Mouse (Mus musculus): ENCODE data around the gene Nrip3. TPM values are rescaled to one million over a fixed set of nuclear protein-coding genes. Genes with fewer than 3 reads are reported as not detected.

Gene Nrip3
- 100 to 1,000 TPM; 199 to 233 (median 214) TPM for total RNA-seq (2022)

DNA sequence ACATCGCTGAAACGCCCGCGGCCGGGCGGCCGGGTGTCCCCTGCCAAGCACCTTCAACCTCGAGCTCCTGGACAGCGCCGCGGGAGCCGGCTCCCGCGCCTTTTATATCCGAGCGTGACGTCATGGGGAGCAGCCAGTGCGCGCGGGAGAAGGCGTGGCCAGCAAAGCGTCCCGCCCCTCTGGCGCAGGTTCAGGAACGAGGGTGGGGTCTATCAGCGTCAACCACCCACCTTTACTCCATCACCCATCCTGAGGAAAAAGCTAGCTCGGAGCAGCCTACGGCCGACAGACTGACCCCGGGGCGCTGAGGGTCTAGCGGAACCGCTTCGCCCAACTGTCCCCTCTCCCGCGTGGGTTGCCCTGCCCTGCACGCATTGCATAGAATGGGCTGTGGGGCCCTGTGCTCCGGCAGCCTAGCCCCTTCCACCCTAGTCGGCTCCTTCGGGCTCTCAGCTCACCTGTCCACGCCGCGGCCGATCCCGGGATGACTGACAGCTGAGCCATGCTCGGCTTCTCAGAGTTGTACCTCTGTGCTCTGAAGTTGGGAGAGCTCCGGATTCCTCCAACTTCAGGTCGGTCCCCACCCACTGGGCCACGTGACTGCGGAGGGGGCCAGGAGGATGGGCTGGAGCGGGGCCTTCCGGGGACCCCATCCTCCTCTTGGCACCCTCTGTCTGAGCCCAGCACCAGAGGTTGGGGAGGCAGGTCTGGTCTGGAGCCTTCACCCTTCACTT, at the start of gene Nrip3:
TSS of gene Nrip3 (minus strand) at position 556 of the 734 bp plus-strand sequence.
- DNase-seq (ENCODE audit: low spot score in 2 of 2): peak; percentile 64 to 65

DNA sequence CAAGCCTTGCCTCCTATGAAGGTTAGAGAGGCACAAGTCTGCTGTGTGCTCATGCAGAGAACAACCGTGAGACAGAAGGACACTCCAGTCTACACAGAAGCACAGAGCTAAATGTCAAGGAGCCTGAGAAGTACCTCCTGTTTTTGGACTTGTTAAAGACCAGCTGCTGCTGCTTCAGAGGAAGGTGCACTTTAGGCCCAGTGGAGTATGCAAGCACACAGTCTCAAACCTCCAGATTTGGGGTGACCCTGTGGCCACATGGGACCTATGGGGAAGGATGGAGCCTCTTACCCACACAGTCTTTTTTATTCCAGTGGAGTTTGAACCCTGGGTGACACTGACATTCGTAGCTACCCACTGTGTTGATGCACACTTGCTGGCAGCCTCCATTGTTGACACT, 49.6 kb upstream of the Nrip3 start:
- DNase-seq (ENCODE audit: low spot score in 2 of 2): no peak

DNA sequence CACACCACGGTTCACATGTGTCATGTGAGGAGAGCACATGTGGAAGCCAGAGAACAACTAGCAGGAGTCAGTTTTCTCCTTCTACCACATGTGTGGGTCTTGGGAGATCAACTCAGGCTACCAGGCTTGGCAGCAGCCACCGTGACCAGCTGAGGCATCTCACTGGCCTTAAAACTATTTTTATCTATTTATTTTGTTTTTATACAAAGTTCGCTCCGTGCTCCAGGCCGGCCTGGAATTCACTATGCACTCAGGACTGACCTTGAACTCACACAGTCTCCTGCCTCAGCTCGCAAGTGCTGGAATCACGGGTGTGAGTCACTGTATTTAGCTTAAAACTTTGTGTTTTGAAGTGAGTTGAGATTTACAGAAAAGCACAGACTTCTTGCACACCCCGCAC, 45.1 kb upstream of the Nrip3 start:
- DNase-seq (ENCODE audit: low spot score in 2 of 2): no peak

DNA sequence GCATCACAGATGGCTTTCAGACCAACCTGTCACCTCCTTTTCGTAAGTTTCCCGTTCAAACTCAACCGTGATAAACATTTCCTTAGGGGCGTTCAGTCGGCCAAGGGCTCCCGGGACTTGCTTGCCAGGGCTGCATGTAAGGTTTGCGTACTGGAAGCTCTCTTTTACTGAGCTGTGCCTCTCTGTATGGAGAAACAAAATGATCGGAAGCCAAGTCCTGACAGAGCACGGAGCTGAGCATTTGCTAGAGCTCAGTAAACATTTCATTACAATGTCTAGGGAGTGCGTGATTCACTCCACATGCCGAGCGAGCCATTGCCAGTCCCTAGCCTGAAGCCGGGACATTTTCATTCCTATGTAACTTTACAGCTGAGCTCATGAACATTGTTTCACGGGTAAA, 43.5 kb upstream of the Nrip3 start:
- DNase-seq (ENCODE audit: low spot score in 2 of 2): peak in 1 of 2 experiments; percentile 24

DNA sequence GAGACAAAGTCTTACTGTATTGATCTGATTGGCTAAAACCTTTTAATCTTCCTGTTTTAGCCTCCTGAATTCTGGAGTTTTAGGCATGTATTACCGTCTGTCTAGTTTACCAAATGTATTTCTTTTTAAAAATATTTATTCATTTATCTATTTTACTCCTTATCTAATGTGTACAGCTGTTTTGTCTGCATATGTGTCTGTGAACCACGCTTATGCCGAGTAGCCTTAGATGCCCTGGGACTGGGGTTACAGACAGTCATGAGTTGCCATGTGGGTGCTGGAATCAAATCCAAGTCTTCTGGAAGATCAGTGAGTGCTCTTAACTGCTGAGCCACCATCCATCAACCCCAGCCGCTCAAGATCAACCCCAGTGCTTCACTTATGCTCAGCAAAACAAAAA, 36.8 kb upstream of the Nrip3 start:
- no peak for DNase-seq (ENCODE audit: low spot score in 2 of 2)

DNA sequence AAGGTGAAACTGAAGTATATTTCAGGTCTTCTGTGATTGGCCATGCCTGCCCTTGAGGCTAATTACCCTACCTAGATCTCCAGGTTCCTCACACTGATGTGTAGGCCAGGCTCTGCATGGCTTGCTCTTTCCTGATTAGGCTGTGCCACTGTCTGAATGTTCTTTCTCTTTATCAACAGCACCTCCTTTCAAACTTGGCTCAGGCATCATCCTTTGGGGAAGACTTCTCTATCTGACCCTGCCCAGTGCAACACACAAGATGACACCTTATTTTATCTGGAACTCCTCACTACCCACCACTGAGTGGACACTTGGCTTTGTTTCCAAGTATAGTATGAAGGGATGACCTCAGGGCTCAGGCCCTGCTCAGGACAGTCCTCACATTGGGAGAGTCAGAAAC, 36.1 kb upstream of the Nrip3 start:
- DNase-seq (ENCODE audit: low spot score in 2 of 2): no peak

DNA sequence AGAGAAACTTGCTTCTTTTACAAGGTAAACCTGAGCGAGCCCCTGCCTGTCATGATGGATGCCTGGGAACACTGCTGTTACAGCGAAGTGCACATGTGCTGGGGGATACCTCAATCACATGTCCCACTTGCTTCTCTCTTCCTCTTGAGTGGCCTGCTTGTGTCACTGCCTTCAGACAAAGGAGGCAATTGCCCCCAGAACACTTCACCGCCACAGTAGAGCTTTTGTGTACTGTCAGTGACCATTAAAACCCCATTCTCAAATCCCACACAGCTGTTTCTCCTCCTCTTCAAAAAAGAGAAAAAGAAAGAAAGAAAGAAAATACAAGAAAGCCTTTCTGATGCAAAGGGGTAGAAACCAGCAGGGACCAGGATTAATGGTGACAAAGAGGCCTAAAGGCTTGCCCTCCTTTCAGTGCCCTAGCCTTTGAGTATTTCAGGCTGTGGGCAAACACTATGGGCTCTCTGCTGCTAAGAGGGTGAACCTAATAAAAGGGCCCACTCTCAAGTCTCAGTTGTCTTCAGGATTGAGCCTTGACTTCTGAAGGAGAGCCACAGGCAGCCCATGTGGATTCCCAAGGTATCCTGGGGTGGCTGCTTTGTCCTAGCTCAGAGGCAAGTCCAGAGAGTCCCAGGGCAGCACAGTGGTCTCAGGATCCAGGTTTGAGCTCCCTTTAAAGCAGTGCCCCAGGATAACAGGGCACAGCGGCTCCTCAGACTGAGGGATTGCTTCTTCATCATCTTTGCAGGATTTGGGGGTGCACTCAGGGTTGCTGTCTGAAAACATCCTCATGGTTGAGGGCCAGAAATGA, 31.7 kb upstream of the Nrip3 start:
- DNase-seq (ENCODE audit: low spot score in 2 of 2): no peak

DNA sequence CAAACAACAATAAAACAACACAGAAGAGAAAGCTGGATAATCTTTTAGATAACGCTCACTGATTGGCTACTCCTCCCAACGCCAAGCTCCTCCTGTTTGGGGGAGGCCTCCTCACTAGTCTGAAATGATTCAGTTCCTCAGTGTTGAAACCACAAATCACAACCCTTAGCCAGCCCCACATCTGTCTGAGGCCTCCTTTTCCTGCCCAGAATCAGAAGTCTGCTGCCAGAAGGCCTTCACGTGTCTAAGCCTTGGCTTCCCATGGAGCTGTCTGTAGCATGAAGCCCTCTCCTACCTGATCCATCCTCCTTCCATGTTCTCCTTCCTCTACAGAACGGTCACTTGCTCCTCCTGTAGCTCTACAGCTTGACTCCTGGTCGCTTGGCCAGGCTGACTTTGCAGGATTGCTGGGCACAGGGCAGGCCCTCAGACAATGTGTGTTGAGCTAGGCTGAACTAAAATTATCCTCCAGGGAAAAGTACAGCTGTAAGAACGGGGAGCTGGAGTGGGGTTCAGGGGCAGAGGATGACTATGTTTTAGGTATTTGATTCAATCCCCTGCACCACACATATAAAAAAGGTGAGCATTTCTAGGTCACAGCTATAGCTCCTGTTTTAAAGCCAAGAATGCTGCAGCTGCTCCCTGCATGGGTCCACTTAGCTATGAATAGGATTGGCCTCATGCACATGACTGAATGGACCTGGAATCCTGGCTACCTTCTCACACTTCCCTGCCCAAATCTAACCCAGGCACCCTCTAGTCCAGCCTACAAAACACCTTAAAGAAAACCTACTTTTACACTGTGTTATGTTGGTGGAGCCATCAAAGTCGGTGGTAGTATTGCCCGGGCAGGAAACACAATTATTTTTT, 26.0 kb upstream of the Nrip3 start:
- DNase-seq (ENCODE audit: low spot score in 2 of 2): no peak

DNA sequence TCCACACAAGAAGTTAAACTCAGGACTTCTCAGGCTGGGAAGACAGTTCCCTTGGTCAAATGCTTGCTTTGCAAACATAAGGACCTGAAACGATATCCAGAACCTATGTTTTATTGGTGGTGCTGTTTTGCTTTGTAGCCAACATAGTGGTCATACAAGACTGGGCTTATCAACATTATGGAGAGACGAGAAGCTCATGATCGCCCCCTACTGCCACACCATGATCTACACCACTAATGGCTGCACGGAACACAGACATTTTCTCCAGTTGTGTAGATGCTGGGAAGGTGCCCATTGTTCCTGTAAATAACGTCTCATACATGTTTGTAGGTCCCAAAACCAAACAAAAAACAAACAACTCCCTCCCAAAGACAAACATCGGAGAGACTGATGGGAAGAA, 23.0 kb upstream of the Nrip3 start:
- DNase-seq (ENCODE audit: low spot score in 2 of 2): no peak

DNA sequence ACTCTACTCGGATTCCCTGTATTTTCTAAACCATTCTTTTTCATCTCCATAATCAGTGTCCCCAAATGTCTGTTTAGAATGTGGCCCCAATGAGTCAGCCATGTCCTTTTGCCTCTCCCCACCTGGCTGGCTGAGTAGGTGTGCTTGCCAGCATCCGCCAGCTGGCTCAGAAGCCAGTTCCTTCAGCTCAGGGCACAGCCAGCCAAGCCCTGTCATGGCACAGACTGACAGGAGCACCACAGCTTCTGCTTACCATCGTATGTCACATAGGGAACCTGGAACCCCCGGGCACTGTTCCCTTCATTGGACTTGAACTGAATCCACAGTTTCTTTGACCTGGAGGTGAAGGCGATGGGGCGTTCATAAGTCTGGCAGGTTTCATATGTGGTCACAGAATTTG, 22.5 kb upstream of the Nrip3 start:
- DNase-seq (ENCODE audit: low spot score in 2 of 2): no peak

DNA sequence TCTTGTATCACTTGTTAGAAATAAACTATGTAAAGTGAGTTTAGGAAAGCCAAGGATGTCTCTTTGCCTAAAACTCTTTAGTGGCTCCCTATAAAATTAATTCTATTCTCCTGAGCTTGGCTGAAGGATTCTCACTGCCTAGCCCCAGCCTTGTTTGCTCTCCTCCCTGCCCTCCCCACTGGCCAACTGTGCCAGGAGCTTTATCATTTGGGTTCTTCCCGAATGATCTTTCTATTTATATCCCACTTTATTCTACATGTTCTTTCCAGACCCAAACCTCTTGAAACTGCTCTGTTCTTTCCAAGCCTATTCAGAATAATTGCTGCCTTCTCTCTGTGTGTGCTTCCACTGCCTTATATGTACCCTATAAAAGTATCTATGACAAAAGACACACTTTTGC, 21.7 kb upstream of the Nrip3 start:
- DNase-seq (ENCODE audit: low spot score in 2 of 2): no peak

DNA sequence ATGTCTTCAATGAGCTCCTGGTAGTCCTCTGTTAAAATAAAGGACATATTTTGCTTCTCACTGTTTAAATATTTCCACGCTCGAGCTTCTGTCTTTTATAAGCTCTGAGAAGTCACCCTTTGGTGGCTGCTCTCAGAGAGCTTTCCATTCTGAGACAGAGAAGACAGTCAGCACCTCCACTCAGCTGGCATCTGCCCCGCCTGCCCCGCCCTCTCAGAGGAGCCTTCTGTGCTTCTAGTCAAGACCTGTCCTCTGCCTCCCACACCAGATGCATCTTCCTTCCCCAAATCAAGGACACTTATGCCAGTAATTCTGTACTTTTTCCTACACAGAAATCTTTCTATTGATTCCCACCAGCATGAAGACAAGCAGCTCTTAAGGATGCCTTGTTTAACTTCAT, 18.8 kb upstream of the Nrip3 start:
- peak in 1 of 2 experiments; percentile 29 for DNase-seq (ENCODE audit: low spot score in 2 of 2)

DNA sequence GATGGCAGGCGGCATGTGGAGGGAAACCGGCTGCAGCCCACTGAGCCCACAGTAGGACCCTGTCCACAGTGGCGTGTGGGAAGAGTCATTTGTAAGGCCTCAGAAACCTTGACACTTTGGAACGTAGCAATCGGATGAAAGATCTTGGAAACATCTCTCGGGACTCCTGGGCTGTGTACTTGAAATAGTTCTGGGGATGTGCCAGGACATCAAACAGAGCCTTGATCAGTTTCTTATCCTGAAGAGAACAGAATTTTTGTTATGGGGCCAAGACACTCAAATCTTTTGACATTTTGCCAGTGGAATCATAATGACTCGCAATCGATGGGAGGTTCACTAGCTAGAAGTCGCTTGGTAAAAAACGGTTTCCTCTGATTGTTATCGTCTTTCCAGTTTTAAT, 17.3 kb upstream of the Nrip3 start:
- DNase-seq (ENCODE audit: low spot score in 2 of 2): no peak

DNA sequence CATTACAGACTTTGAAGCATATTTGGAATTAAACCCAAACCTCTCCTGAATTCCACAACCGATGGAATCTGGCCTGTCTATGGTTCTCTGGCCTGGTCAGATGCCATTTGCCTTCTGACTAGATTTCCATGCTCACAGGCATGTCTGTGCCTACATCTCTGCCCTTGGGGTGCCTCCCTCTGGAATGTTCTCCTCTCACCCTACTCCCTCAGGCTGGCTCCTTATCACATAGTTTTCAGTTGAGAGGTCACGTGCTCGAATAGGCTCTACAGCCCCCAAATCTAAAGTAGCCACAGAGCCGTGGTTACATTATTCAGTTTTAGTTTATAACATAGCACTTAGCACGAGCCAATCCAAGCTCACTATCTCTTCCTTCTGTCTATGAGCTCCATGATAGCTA, 13.7 kb upstream of the Nrip3 start:
- DNase-seq (ENCODE audit: low spot score in 2 of 2): no peak

DNA sequence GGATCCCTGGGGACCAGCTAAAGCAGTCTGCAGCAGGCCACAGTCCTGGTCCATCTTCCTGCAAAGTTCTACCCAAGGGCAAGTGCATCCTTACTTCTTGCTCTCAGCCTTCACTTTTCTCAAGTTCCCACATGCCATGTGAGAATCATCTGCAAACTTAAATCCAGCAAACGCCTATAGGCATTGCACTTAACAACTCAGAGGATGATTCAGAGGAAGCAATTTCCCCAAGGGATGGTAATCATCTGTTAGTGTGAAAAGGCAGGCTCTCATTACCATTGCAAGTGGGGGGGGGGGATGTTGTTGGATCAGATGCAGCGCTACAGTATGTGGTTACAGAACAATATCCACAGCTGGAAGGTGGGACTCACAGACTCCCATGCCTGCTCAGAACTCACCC, 12.7 kb upstream of the Nrip3 start:
- DNase-seq (ENCODE audit: low spot score in 2 of 2): no peak

DNA sequence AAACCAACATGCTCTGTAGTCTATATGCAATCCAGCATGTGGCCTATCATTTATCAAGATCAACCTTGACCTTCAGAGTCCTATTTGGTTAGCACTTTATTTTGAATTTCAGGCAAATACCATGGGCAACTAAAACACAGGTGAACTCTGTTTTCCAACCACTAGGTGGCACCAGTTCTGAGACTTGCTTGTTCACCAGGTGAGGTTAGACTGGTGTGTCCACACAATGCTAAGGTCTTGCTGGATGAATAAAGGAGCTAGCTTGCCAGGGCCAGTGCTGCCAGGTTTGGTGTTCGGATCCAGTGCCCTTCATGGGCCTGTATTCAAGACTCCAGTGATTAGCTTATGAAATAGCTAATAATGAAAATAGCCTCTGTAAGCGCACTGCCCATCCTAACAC, 10.9 kb upstream of the Nrip3 start:
- DNase-seq (ENCODE audit: low spot score in 2 of 2): peak; percentile 26 to 54

DNA sequence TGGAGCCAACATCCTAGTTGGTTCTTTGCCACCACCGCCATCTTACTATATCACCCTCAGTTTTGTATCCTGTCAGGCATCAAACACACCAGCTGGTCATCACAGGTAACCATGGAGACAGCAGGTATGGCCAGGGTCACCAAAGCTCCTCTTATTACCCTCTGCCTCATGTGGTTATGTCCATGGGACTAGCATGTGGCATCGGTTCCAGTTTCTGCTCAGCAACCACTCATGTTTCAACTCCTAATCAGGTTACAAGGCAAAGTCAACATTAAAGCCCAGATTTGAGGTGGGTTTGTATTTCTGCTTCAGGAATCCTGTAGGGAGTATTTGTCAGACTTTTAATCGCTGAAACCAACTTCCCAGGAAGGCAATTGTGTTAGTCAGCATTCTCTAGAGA, 9.0 kb upstream of the Nrip3 start:
- no peak for DNase-seq (ENCODE audit: low spot score in 2 of 2)

DNA sequence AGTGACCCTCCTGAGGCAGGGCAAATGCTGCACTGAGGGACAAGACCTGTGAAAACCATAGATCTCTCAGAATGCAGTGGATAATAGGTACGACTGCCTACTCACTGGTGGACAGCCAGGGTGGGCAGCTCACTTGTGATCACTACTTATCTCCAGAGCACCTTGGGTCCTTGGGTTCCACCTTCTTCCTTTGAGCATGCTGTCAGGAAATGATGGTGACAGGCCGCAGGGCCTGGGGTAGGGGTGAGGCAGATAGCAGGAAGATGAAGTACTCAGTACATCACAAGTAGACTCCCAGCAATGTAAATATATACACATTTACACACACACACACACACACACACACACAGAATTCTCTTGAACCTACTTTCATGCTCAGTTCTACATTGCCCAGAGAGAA, 6.0 kb upstream of the Nrip3 start:
- no peak for DNase-seq (ENCODE audit: low spot score in 2 of 2)

DNA sequence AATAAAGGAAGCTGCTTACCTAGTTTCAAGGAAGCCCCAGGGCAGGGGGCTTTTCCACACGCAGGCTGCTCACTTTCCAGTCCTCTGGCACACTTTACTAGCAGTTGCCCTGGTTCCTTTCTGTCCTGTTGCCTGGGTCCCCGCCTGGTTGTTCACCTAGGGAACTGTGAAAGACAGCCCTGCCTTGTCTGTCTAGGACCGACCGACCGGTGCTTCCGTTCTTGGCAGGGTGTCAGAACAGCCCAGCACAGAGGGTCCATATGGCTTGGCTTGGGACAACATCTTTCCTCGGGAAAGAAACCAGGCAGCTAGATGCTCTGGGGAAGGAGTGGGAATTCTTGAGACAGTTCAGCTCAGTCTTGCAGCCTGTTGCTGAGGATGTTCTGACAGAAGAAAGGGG, 1.5 kb upstream of the Nrip3 start:
- no peak for DNase-seq (ENCODE audit: low spot score in 2 of 2)

DNA sequence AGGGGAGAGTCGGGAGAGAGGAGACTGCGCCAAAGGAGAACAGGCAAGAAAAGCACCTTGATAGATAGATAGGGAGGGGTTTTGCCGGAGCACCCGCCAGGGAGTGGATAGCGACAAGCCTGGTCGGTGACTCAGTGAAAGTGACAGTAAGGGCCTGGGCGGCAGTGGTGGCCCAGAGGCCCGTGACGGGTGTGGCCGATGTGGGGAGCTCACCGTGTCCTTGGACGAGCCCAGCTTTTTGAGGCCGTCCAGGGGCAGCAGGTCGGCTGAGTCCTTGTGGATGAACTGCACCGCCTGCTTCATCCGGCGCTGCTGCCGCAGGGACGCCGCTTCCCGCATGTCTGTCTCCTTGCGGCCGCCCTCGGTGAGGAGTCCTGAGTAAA, 747 bp downstream of the Nrip3 start:
- no peak for DNase-seq (ENCODE audit: low spot score in 2 of 2)

DNA sequence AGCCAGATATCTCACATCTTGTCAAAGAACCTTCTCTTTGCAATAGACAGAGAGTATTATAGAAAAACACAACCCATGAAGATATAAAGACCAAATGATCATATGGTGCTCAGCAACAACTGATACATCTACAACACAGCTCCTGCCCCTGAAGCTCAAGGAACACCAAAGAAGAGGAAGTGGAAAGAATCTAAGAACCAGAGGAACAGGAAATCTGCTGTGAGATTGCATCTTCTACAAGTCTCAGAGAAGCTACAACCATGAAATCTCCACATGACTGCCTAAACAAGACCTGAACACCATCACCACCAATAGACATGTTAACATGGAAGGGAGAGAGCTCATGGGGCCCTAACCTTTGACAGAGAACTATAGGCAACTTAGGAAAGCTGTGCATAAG, 9.6 kb downstream of the Nrip3 start:
- DNase-seq (ENCODE audit: low spot score in 2 of 2): no peak

Measured in layer of hippocampus, adult 8-10 months (tissue).